Mouse (Mus musculus) kidney, adult 9 months (tissue): ENCODE data around the gene Lbhd2.

Experiments
- DNase-seq: peaks from one replicate; pipeline ENCODE4 v3.0.0; 2022

Gene Lbhd2

GRCm38 (mm10) chr12:111411631-111412355 lies 5.2 kb downstream of the Lbhd2 start:
- no peak for DNase-seq

- peak; percentile 46 for DNase-seq
These were observed 6.1 kb downstream of the Lbhd2 start for GRCm38 (mm10) chr12:111412581-111413284.

GRCm38 (mm10) chr12:111413300-111413699 lies 6.7 kb downstream of the Lbhd2 start:
- DNase-seq = peak; percentile 94

- peak; percentile 37 for DNase-seq
These were observed 10.5 kb downstream of the Lbhd2 start, which contains the start of gene Exoc3l4 for GRCm38 (mm10) chr12:111416921-111417779. Gene Exoc3l4, plus strand, starts transcription at chr12:111417017.

- no peak for DNase-seq
These were observed 13.3 kb downstream of the Lbhd2 start for GRCm38 (mm10) chr12:111419918-111420317.

- DNase-seq = no peak
These were observed 14.5 kb downstream of the Lbhd2 start for GRCm38 (mm10) chr12:111420946-111421709.

GRCm38 (mm10) chr12:111422852-111423251 lies 16.2 kb downstream of the Lbhd2 start:
- no peak for DNase-seq

- DNase-seq = no peak
These were observed 17.0 kb downstream of the Lbhd2 start for GRCm38 (mm10) chr12:111423570-111424129.

GRCm38 (mm10) chr12:111424547-111424946 lies 17.9 kb downstream of the Lbhd2 start:
- DNase-seq = no peak

- DNase-seq = peak; percentile 93
These were observed 18.6 kb downstream of the Lbhd2 start for GRCm38 (mm10) chr12:111425258-111425657.

- DNase-seq = peak; percentile 96
These were observed 19.3 kb downstream of the Lbhd2 start for GRCm38 (mm10) chr12:111425789-111426460.

- DNase-seq = no peak
These were observed 21.0 kb downstream of the Lbhd2 start for GRCm38 (mm10) chr12:111427438-111428113.

- peak; percentile 69 for DNase-seq
These were observed 21.8 kb downstream of the Lbhd2 start for GRCm38 (mm10) chr12:111428364-111428763.

GRCm38 (mm10) chr12:111428961-111429911 lies 22.6 kb downstream of the Lbhd2 start:
- no peak for DNase-seq

- DNase-seq = no peak
These were observed 23.6 kb downstream of the Lbhd2 start for GRCm38 (mm10) chr12:111430049-111430867.

GRCm38 (mm10) chr12:111430868-111431817 lies 24.5 kb downstream of the Lbhd2 start:
- no peak for DNase-seq

GRCm38 (mm10) chr12:111432097-111432496 lies 25.5 kb downstream of the Lbhd2 start:
- DNase-seq = no peak
